Mouse (Mus musculus): ENCODE results near the gene Lrrc61.

Lrrc61 gene

DNA sequence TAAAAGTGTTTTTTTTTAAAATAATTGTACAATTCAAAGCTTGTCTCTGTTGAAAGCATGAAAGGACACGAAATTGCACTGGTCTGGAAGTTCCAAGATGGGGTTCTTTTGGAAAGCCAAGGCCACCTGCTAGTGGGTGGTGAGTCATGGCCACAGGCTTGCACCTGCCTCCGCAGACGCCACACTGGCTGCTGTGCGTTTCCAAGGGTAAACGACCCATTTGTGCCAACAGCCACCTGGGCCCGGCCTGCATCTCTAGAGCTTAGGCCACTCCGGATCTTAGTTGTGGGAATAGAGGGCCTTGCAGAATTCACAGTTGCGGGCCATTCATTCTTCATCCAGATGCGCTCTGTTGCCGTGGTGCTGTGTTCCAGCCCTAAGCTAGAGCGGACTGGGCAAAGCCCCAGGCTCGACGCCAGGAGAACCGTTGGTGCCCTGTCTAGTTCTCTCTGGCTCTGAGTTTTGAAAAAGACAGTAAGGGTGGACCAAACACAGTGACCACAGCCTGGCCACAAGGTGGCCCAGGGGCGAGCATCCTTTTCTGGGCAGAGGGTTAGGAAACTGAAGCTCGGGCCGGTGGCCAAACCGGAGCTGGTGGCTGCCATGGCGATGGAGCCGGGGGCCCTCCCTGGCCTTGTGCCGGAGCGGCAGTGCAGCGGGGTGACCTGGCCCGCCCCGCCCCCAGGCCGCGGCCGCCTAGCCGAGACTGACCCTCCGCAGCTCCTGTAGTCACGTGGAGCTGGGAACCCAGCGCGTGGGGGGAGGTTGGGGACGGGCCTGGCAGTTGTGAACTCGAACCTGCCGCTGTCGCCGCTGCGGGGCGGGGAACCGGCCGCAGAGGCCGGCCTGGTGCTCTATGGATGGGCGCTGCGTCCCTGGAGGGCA is 38.8 kb downstream of the Lrrc61 start, which contains the start of the genes Repin1 and Gm44965:
Gene Repin1 (plus strand): TSS at position 726 of the 885 bp plus-strand sequence.
Gene Gm44965 (plus strand): TSS at position 784 of the 885 bp plus-strand sequence.
- peak; percentile 99 for DNase-seq

DNA sequence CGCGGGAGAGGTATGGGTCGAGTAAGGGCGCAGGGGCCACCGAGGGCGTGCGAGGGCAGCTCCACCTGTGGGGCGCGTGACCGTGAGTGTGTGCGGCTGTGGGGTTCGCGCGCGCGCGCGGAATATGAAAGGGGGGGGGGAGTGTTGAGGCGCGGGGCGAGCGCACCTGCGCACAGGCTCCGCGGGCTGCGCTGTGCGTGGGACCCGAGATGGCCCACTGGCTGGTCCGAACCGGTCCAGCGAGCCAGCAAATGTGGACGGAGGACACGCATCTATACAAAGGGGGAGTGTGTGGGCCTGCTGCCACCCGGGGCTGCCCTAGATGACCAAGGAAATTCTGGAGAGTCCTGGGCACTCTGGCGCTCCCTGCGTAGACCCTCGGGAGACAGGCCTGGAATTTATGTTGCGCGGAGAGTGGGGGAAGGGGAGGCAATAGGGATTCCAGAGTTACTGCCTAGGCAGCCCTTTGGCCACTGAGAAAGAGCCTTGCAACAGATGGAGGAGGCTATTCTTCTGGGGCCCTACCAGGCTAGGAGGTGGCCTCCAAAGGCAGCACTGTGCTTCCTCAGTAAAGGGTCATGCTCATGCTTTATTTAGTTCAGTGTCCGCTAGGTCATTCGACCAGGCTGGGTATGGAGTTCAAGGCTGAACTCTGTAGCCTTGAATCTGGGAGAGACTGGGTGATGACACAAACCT is 39.6 kb downstream of the Lrrc61 start:
- DNase-seq = no peak

DNA sequence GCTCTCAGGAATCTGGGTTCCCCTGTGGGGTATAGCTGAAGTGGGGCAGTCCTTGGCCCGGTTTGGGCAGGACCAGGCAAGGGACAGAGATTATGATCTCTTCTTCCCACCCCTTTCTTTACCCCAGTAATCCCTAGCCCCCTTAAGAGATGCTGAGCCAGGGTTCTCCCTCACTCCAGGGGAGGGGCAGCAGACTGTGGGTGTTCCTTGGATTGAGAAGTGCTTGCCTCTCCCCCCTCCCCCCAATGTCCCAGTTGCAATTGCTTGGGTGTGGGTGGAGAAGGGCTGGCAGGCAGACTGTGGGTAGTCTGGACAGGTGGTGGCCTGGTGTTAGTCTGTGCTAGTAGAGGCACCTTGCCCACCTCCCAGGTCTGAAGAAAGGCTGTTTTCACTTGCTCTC is 40.7 kb downstream of the Lrrc61 start:
- DNase-seq = peak; percentile 40 to 59

DNA sequence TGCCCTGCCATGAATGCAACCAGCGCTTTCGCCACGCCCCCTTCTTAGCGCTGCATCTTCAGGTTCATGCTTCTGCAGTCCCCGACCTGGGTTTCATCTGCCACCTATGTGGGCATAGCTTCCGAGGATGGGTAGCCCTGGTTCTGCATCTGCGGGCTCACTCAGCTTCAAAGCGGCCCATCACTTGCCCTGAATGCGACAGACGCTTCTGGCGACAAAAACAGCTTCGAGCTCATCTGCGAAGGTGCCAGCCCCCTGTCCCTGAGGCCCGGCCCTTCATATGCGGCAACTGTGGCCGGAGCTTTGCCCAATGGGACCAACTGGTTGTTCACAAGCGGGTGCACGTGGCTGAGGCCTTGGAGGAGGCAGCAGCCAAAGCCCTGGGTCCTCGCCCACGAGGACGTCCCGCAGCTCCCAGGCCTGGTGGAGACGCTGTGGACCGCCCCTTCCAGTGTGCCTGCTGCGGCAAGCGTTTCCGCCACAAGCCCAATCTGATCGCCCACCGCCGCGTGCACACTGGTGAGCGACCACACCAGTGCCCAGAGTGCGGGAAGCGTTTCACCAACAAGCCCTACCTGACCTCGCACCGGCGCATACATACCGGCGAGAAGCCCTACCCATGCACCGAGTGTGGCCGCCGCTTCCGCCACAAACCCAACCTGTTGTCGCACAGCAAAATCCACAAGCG is 42.1 kb downstream of the Lrrc61 start:
- DNase-seq = peak in 1 of 2 experiments; percentile 27

DNA sequence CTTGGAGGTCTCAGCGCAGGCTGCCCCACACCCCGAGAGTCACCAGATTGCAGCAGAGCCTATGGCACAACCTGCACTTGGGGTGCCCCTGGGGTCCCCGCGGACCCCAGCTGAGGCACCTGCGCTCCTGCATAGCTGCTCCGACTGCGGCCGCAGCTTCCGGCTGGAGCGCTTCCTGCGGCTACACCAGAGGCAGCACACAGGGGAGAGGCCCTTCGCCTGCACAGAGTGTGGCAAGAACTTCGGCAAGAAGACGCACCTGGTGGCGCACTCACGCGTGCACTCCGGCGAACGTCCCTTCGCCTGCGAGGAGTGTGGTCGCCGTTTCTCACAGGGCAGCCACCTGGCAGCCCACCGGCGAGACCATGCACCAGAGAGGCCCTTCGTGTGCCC is 42.6 kb downstream of the Lrrc61 start:
- no peak for DNase-seq

DNA sequence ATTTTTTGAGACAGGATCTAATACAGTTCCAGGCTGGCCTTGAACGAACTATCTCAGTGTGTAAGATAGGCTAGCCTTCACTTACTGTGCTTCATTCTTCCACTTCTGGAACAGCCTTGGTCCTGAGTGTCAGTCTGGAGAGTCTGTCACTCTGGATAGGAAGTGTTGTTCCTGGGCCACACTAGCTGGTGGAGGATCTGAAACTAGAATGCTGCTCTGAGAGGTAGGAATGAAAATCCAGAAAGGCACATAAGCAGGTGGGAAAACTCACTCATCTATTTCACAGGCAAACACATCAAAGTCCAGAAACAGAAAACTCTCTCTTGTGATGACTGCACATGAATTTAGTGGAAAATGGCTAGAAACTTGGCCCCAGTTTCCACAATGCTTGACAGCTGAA is 46.0 kb downstream of the Lrrc61 start:
- DNase-seq = no peak

DNA sequence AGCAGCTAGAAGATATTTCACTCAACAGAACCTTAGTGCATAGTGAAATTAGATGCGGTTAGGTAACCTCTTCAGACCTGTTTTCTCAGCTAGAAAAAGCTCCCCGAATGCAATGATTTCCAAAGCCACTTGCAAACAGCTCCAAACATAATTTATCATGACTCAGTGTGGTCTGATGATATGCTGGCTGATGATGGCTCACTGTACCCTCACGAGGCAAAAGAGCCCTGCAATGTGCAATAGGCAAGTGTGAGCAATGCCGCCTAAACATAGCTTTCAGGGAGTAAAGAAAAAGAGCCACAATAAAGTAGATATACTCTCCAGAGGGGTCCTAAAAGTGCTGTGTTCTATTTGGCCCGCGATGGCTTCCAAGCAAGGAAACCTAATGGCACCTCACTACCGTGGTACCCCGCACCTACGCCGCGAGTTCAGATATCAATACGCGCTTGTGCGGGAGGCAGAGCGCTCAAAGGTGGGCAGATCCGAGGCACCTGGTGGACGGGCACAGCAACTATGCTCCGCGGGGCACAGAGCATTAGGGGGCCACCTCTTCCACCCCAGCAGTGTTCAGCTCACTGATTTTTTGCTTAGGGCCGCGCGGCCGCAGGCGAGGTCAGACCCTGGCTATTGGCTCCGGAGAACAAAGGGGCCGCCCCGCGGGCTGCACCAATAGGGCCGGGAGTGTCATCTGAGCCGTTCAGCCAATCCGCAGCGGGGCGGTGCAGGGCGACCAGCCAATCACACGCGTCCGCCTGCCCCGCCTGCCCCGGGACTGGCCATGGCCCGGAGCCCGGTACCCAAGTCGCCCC is 46.9 kb downstream of the Lrrc61 start, which contains the start of gene Zfp775:
Gene Zfp775 (plus strand): TSS at position 793 of the 809 bp plus-strand sequence.
- DNase-seq = peak; percentile 99

DNA sequence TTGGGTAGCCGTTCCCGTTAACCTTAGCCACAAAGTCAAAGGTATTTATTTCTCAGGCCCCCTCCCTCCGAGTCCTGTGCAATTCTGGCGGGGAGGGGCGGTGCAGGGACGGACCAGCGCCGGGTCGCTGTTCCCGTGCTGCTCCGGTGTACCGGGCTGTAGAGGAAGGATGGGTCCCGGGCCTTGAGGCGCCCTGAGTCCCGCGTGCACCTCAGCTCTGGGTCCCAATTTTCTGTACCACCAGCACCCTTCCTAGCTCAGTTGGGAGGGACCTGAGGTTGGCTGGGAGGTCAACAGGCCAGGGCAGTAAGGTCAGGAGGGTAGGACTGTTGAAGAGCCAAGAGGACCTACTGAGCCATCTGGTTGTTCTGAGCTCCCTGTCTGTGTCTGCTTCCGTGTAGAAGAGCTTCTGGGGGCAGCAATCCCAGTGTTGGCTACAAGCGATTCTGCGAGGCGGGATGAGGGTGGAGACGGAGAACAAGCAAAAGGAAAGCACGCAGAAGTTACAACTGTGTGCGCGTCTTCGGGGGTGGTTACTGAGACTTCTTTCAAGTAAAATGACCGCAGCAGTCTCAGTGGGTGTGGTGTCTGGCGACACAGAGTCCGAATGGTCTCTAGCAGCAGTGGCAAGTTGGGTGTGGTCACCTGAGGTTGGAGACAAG is 47.6 kb downstream of the Lrrc61 start:
- DNase-seq = peak in 1 of 2 experiments; percentile 64

DNA sequence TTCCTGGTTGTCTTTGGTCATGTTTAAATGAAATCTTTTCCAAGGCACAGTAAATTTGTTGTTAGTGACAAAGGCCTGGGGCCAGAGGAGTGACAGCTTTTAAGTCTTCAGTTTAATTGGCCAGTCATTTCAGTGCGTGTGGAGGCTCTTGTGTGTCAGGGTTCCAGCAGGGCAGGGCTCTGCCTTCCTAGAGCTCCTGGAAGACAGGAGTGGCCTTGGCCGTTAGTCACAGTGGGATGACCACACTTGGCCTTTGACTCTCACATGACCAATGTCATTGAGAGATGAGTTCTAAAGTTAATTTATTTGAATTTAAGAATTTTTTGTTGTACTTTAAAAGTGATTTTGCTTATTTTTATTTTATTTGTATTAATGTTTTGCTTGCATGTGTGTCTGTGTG is 53.5 kb downstream of the Lrrc61 start:
- DNase-seq = no peak

DNA sequence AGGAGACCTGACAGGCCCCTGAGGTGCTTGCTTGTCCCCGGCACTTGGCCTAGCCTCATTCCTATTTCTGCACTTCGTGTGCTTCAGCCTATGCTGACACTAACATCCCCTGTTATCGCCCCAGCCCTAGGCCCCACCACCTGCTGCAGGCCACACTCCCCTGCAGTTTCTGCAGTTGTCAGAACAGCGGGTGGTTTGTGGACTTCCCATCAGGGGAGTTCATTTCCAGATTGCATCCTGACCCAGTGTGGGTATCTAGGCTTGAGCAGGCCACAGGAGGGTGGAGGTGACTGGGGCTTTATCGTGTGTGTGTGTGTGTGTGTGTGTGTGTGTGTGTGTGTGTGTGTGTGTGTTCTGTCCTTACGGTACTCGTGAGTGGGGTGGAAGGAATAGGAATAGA is 54.9 kb downstream of the Lrrc61 start:
- peak; percentile 38 to 50 for DNase-seq

DNA sequence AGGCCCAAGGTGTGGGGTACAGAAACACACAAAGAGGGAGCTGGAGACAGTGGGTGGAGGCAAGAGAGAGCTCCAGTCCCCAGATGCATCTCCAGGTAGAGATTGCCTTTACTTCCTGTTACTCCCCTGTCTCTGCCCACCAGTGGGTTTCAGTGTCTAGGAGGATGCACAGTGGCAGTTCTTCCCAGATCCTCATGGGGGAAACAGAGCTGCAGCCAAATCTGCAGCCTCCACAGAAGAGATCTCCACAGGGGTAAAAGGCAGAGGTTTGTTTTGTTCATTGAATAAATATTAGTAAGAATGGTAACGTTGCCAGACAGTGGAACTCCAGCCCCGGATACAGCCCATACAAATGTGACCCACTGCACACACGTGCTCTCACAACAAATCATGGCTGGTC is 56.1 kb downstream of the Lrrc61 start:
- DNase-seq = no peak

DNA sequence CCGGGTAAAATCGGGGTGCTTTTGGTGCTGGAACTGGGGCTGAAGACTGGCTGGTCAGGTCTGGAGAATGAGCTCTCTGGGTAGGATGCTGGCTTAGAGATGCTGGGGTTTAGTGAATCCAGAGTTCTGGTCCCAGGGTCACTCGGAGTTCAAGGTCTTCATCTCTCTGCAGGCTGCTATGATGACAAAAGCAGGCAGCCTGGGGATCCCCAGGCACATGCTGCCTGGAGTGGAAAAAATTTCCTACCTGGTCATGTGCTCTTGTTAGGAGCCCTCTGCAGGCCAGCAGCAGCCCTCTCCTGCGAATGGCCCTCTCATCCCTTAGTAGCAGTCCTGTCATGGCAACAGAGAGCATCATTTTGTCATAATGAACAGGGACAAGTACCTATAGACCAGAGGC is 58.9 kb downstream of the Lrrc61 start:
- no peak for DNase-seq

DNA sequence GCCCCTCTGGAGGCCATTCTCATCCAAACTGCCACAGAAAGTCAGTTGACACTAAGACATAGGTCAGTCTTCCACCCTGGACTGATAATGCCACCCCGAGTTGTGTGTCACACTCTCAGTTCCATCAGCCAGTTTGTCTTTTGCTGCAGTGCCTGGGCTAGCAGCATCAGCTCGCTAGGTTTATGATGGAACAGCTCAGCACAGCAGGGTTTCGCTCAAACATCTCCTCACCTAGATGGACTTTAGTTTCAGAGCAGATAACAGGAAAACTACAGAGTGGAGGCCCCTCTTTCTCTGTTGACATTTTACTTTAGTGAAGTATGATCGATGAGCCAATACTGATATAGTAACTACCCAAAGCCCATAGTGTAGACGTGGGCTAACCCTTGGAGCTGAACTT is 60.2 kb downstream of the Lrrc61 start:
- DNase-seq = no peak

DNA sequence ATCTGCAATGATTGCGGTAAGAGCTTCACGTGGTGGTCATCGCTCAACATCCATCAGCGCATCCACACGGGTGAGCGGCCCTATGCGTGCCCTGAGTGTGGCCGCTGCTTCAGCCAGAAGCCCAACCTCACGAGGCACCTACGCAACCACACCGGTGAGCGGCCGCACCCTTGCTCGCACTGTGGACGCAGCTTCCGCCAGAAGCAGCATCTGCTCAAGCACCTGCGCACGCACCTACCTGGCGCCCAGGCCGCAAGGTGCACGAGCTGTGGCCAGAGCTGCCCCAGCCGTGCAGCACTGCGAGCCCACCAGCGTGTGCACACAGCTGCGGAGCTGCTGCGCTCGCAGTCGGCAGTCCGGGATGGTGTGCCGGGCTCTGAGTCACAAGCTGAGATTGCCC is 65.4 kb downstream of the Lrrc61 start:
- DNase-seq = no peak

All from cerebellum, postnatal 25 days (tissue).